Mouse (Mus musculus): ENCODE data around the gene Pkd1l2. TPM values are rescaled to one million over a fixed set of nuclear protein-coding genes. Genes with fewer than 3 reads are reported as not detected.
A peak's percentile ranks its signal among the peaks of the same experiment; 100 is the strongest.

Pkd1l2 gene
- polyA plus RNA-seq, 1 experiment from 2014 or later = not detected

DNA sequence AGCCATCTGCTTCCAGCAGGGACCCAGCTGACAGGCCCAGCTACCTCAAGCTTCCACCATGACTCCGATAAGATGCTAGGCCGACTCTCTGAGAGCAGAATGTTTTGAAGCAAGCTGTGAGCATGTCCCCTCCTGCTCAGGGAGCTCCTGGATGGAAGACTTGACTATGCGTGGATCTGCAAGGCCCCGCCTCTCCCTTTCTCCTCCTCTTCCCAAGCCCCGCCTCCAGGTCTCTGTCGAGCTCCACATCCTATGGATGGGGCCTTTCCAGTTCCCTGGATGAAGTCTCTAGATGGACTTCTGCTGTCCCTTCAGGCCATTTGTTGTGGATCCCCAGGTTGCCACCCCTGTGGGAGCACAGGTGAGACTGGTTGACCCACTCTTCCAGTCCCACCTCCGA, 23.2 kb downstream of the Pkd1l2 start:
- no peaks in the 10 kb centered on the region for H3K36me3 ChIP-seq (ENCODE audit: control insufficient read depth, insufficient read depth, low read length)
- ATAC-seq (replicated peaks; ENCODE audit: low FRiP score, low TSS enrichment, low read depth) (no peak), DNase-seq (ENCODE audit: low spot score) (no peak)
- H3K27me3 ChIP-seq (replicated peaks; ENCODE audit: control insufficient read depth, insufficient read depth, low read length) = no peaks in the 10 kb centered on the region
- H3K9me3 ChIP-seq (ENCODE audit: control insufficient read depth, low read length) = peaks cover 4% of the 10 kb centered on the region
- no peak overlapping the region for H3K4me3 ChIP-seq (ENCODE audit: low read depth, low read length)
- H3K4me1 ChIP-seq (replicated peaks; ENCODE audit: control insufficient read depth, insufficient read depth, low read length) = no peaks in the 10 kb centered on the region
- H3K4me2 ChIP-seq (ENCODE audit: low read length) = no peak overlapping the region
- no peak overlapping the region for H3K9ac ChIP-seq (ENCODE audit: low read length)
- WGBS = 58% methylated on average over 7 of the region's 7 CpGs
- H3K27ac ChIP-seq (ENCODE audit: low read depth) = no peak overlapping the region

- Histone ChIP-seq H3K27ac (ENCODE audit: low read depth) (no peak overlapping the region), H3K4me2 (ENCODE audit: low read length) (no peak overlapping the region), H3K9me3 (ENCODE audit: control insufficient read depth, low read length) (no peaks in the 10 kb centered on the region), H3K4me1 (replicated peaks; ENCODE audit: control insufficient read depth, insufficient read depth, low read length) (no peaks in the 10 kb centered on the region), H3K9ac (ENCODE audit: low read length) (no peak overlapping the region), H3K27me3 (replicated peaks; ENCODE audit: control insufficient read depth, insufficient read depth, low read length) (no peaks in the 10 kb centered on the region), H3K4me3 (ENCODE audit: low read depth, low read length) (no peak overlapping the region), H3K36me3 (ENCODE audit: control insufficient read depth, insufficient read depth, low read length) (no peaks in the 10 kb centered on the region)
- ATAC-seq (replicated peaks; ENCODE audit: low FRiP score, low TSS enrichment, low read depth) (no peak), DNase-seq (ENCODE audit: low spot score) (no peak)
- WGBS = 62% methylated on average over 6 of the region's 6 CpGs
These were observed 27.2 kb downstream of the Pkd1l2 start for GRCm38 (mm10) chr8:117055097-117055496.

GRCm38 (mm10) chr8:117054146-117054545, 28.1 kb downstream of the Pkd1l2 start:
- H3K27me3 ChIP-seq (replicated peaks; ENCODE audit: control insufficient read depth, insufficient read depth, low read length) = no peaks in the 10 kb centered on the region
- no peaks in the 10 kb centered on the region for H3K9me3 ChIP-seq (ENCODE audit: control insufficient read depth, low read length)
- H3K4me1 ChIP-seq (replicated peaks; ENCODE audit: control insufficient read depth, insufficient read depth, low read length) = no peaks in the 10 kb centered on the region
- H3K27ac ChIP-seq (ENCODE audit: low read depth) = no peak overlapping the region
- no peaks in the 10 kb centered on the region for H3K36me3 ChIP-seq (ENCODE audit: control insufficient read depth, insufficient read depth, low read length)
- no peak overlapping the region for H3K4me2 ChIP-seq (ENCODE audit: low read length)
- no peak for DNase-seq (ENCODE audit: low spot score)
- no peak overlapping the region for H3K9ac ChIP-seq (ENCODE audit: low read length)
- ATAC-seq (replicated peaks; ENCODE audit: low FRiP score, low TSS enrichment, low read depth) = no peak
- WGBS = 79% methylated on average over 3 of the region's 3 CpGs
- no peak overlapping the region for H3K4me3 ChIP-seq (ENCODE audit: low read depth, low read length)

- ATAC-seq (replicated peaks; ENCODE audit: low FRiP score, low TSS enrichment, low read depth) = no peak; the same call in 1 of the 2 replicates
These were observed 28.8 kb downstream of the Pkd1l2 start for GRCm38 (mm10) chr8:117053135-117054079.

DNA sequence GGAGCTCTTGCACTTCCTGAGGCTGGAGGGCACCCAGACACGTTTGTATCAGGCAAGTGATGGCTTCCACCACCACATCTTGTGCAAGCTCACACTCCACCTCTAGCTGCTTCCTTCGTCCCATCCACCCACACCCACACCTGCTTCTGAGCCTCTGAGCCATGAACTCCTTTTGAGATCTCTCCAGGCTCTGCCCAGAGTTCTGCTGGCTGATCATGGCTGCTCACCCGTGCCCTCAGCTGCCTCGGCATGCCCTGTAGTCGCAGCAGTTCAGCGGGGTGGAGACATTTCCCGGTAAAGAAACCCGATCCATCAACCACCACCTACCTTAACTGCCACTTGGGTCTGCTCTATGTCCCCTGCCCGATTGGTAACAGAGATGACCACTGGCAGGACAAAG, 30.9 kb downstream of the Pkd1l2 start:
- no peak for ATAC-seq (replicated peaks; ENCODE audit: low FRiP score, low TSS enrichment, low read depth)
- 52% methylated on average over 9 of the region's 9 CpGs for WGBS

More at GRCm38 (mm10) chr8:117053135-117054079, 28.8 kb downstream of the Pkd1l2 start:
- no peak overlapping the region for H3K9ac ChIP-seq (ENCODE audit: low read length)
- no peaks in the 10 kb centered on the region for H3K27me3 ChIP-seq (replicated peaks; ENCODE audit: control insufficient read depth, insufficient read depth, low read length)
- no peak overlapping the region for H3K4me2 ChIP-seq (ENCODE audit: low read length)
- no peak overlapping the region for H3K4me3 ChIP-seq (ENCODE audit: low read depth, low read length)
- DNase-seq (ENCODE audit: low spot score) = peak; percentile 57
- H3K27ac ChIP-seq (ENCODE audit: low read depth) = no peak overlapping the region
- WGBS = 67% methylated on average over 12 of the region's 12 CpGs
- no peaks in the 10 kb centered on the region for H3K9me3 ChIP-seq (ENCODE audit: control insufficient read depth, low read length)
- no peaks in the 10 kb centered on the region for H3K4me1 ChIP-seq (replicated peaks; ENCODE audit: control insufficient read depth, insufficient read depth, low read length)
- H3K36me3 ChIP-seq (ENCODE audit: control insufficient read depth, insufficient read depth, low read length) = no peaks in the 10 kb centered on the region

DNA sequence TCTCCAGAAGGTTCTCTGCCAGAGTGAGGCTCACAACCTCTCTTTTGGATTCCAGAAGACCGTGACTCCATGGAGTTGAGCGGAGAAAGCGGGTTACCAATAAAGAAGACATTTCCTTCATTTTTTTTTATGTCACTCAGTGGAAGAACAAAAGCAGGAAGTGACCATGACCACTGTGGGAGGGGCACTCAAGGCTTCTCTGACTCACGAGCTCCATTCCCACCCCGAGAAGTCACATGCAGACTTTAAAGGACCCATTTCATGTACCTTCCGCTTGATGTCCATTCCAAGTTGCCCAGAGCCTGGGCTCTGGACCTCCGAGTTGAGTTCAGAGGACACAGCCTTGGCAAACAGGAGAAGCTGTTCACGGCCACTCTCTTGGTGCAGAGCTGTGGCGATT, 31.5 kb downstream of the Pkd1l2 start:
- Histone ChIP-seq H3K4me3 (ENCODE audit: low read depth, low read length) (no peak overlapping the region), H3K4me2 (ENCODE audit: low read length) (no peak overlapping the region), H3K4me1 (replicated peaks; ENCODE audit: control insufficient read depth, insufficient read depth, low read length) (no peaks in the 10 kb centered on the region), H3K9me3 (ENCODE audit: control insufficient read depth, low read length) (no peaks in the 10 kb centered on the region), H3K9ac (ENCODE audit: low read length) (no peak overlapping the region), H3K27ac (ENCODE audit: low read depth) (no peak overlapping the region), H3K27me3 (replicated peaks; ENCODE audit: control insufficient read depth, insufficient read depth, low read length) (no peaks in the 10 kb centered on the region), H3K36me3 (ENCODE audit: control insufficient read depth, insufficient read depth, low read length) (no peaks in the 10 kb centered on the region)
- no peak for ATAC-seq (replicated peaks; ENCODE audit: low FRiP score, low TSS enrichment, low read depth)
- no peak for DNase-seq (ENCODE audit: low spot score)
- WGBS = 83% methylated on average over 9 of the region's 9 CpGs

More for the DNA sequence above, 30.9 kb downstream of the Pkd1l2 start:
- H3K9me3 ChIP-seq (ENCODE audit: control insufficient read depth, low read length) = no peaks in the 10 kb centered on the region
- H3K4me3 ChIP-seq (ENCODE audit: low read depth, low read length) = no peak overlapping the region
- no peaks in the 10 kb centered on the region for H3K4me1 ChIP-seq (replicated peaks; ENCODE audit: control insufficient read depth, insufficient read depth, low read length)
- H3K27ac ChIP-seq (ENCODE audit: low read depth) = no peak overlapping the region
- DNase-seq (ENCODE audit: low spot score) = no peak
- H3K36me3 ChIP-seq (ENCODE audit: control insufficient read depth, insufficient read depth, low read length) = no peaks in the 10 kb centered on the region
- H3K9ac ChIP-seq (ENCODE audit: low read length) = no peak overlapping the region
- no peaks in the 10 kb centered on the region for H3K27me3 ChIP-seq (replicated peaks; ENCODE audit: control insufficient read depth, insufficient read depth, low read length)
- H3K4me2 ChIP-seq (ENCODE audit: low read length) = no peak overlapping the region

DNA sequence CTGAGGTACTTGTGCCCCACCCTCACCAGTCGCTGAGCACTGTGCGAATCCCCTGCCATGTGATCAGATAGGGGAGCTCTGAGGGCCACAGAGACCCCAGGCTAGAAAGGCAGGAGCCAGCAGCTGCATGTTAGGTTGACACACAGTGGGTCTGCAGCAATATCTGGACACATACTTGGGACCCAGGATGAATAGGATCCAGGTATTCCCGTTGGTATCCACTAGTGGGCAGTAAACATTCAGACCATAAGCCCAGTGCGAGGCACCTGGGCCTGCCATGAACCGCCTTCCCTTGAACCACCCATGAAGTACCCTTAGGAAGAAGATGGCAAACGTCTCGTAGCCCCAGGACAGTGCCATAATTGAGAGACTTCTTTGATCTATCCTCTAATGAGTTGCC, 32.8 kb downstream of the Pkd1l2 start:
- H3K4me3 ChIP-seq (ENCODE audit: low read depth, low read length) = no peak overlapping the region
- DNase-seq (ENCODE audit: low spot score) = no peak
- WGBS = 69% methylated on average over 7 of the region's 7 CpGs
- H3K36me3 ChIP-seq (ENCODE audit: control insufficient read depth, insufficient read depth, low read length) = no peaks in the 10 kb centered on the region
- H3K27me3 ChIP-seq (replicated peaks; ENCODE audit: control insufficient read depth, insufficient read depth, low read length) = no peaks in the 10 kb centered on the region
- H3K4me2 ChIP-seq (ENCODE audit: low read length) = no peak overlapping the region
- H3K9me3 ChIP-seq (ENCODE audit: control insufficient read depth, low read length) = no peaks in the 10 kb centered on the region
- H3K27ac ChIP-seq (ENCODE audit: low read depth) = no peak overlapping the region
- no peak for ATAC-seq (replicated peaks; ENCODE audit: low FRiP score, low TSS enrichment, low read depth)
- no peak overlapping the region for H3K9ac ChIP-seq (ENCODE audit: low read length)
- H3K4me1 ChIP-seq (replicated peaks; ENCODE audit: control insufficient read depth, insufficient read depth, low read length) = no peaks in the 10 kb centered on the region

DNA sequence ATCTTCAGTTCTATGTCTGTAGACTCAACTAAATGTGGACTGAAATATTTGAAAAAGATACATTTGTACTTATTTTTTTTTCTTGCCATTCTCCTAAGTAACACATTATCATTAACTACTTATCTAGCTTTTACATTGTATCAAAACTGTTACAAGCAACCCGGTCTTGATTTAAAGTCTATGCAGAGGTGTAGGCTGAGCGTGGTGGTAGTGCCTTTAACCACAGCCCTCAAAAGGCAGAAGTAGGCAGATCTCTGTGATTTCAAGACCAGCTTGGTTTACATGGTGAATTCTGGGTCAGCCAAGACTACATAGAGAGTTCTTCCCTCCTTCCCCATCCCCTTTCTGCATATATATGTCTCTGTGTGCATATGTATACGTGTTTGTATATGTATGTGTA, 38.7 kb downstream of the Pkd1l2 start:
- Histone ChIP-seq H3K4me2 (ENCODE audit: low read length) (no peak overlapping the region), H3K36me3 (ENCODE audit: control insufficient read depth, insufficient read depth, low read length) (no peaks in the 10 kb centered on the region), H3K9me3 (ENCODE audit: control insufficient read depth, low read length) (no peaks in the 10 kb centered on the region), H3K27ac (ENCODE audit: low read depth) (no peak overlapping the region), H3K9ac (ENCODE audit: low read length) (no peak overlapping the region), H3K4me1 (replicated peaks; ENCODE audit: control insufficient read depth, insufficient read depth, low read length) (no peaks in the 10 kb centered on the region), H3K27me3 (replicated peaks; ENCODE audit: control insufficient read depth, insufficient read depth, low read length) (no peaks in the 10 kb centered on the region), H3K4me3 (ENCODE audit: low read depth, low read length) (no peak overlapping the region)
- DNase-seq (ENCODE audit: low spot score) (no peak), ATAC-seq (replicated peaks; ENCODE audit: low FRiP score, low TSS enrichment, low read depth) (no peak)
- 81% methylated on average over 3 of the region's 3 CpGs for WGBS

DNA sequence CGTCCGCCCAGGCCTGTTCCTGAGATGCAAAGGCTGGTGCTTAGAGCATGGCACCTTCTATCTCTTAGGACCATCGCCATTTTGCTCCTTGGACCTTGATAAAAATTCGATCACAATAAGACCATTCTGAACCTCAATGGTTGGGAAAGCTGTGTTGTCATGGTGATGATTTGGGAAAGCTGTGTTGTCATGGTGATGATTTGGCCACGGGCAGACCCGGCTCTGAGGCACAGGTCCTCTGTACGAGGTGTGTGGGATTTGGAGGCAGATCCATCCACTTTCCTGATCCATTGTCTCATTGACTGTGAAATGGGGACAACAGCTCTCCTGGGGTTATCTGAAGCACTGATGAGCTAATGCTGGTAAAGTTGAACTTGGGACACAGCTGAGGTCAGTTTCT, 42.4 kb downstream of the Pkd1l2 start:
- no peak overlapping the region for H3K9ac ChIP-seq (ENCODE audit: low read length)
- H3K27me3 ChIP-seq (replicated peaks; ENCODE audit: control insufficient read depth, insufficient read depth, low read length) = no peaks in the 10 kb centered on the region
- H3K27ac ChIP-seq (ENCODE audit: low read depth) = no peak overlapping the region
- no peaks in the 10 kb centered on the region for H3K4me1 ChIP-seq (replicated peaks; ENCODE audit: control insufficient read depth, insufficient read depth, low read length)
- ATAC-seq (replicated peaks; ENCODE audit: low FRiP score, low TSS enrichment, low read depth) (no peak), DNase-seq (ENCODE audit: low spot score) (no peak)
- no peaks in the 10 kb centered on the region for H3K9me3 ChIP-seq (ENCODE audit: control insufficient read depth, low read length)
- no peaks in the 10 kb centered on the region for H3K36me3 ChIP-seq (ENCODE audit: control insufficient read depth, insufficient read depth, low read length)
- H3K4me3 ChIP-seq (ENCODE audit: low read depth, low read length) = no peak overlapping the region
- 79% methylated on average over 7 of the region's 7 CpGs for WGBS
- H3K4me2 ChIP-seq (ENCODE audit: low read length) = no peak overlapping the region

Data from intestine, embryonic 14.5 days (tissue).